Mouse (Mus musculus) lung, postnatal 4 days (tissue): ENCODE results near the gene Gm20883.
"Not testable (repeated sequence)": the region's sequence is repeated elsewhere in the genome, so short reads cannot be mapped to it uniquely, and the experiment has no call there.

Source experiments
- DNase-seq, 2 experiments: peaks; one replicate each; pipeline ENCODE4 v3.0.0; 2021

Gm20883 gene

GRCm38 (mm10) chrY:50607951-50608350 lies at the start of gene Gm20883:
Gm20883 (plus strand) TSS chrY:50608251.
- DNase-seq = not testable (repeated sequence)
